Mouse (Mus musculus): Measurements from ENCODE around the gene Cbl. TPM values are rescaled to one million over a fixed set of nuclear protein-coding genes. Genes with fewer than 3 reads are reported as not detected.

Gene Cbl
- polyA plus RNA-seq (2014; fragmentation: Nextera tagmentation; extraction: Ambion mirVana) = 18.1 and 19.9 TPM in 2 replicates

GRCm38 (mm10) chr9:44233802-44234478 lies at the start of gene Cbl:
Gene Cbl, minus strand, starts transcription at chr9:44234049.
- peak within 1 kb of the TSS; percentile 88 for H3K9ac ChIP-seq (ENCODE audit: low read length)
- H3K27me3 ChIP-seq (replicated peaks; ENCODE audit: control insufficient read depth, insufficient read depth, low read length) = no peaks in the 10 kb centered on the region
- no peaks in the 10 kb centered on the region for H3K36me3 ChIP-seq (ENCODE audit: control insufficient read depth, insufficient read depth, low read length)
- peak; percentile 100 for DNase-seq (ENCODE audit: low spot score)
- H3K4me2 ChIP-seq (ENCODE audit: low read length) = peak within 1 kb of the TSS; percentile 78
- H3K9me3 ChIP-seq (ENCODE audit: control insufficient read depth, low read length) = no peaks in the 10 kb centered on the region
- peak; percentile 96 for ATAC-seq (replicated peaks; ENCODE audit: low FRiP score, low TSS enrichment, low read depth)
- under 1% methylated on average over 67 of the region's 76 CpGs for WGBS
- peak within 1 kb of the TSS; percentile 87 for H3K4me3 ChIP-seq (ENCODE audit: low read depth, low read length)
- peak within 1 kb of the TSS; percentile 90 for H3K27ac ChIP-seq (ENCODE audit: low read depth)
- peaks cover 20% of the 10 kb centered on the region for H3K4me1 ChIP-seq (replicated peaks; ENCODE audit: control insufficient read depth, insufficient read depth, low read length)

GRCm38 (mm10) chr9:44283183-44283582 lies 49.3 kb upstream of the Cbl start:
- no peak for ATAC-seq (replicated peaks; ENCODE audit: low FRiP score, low TSS enrichment, low read depth)
- Histone ChIP-seq H3K27me3 (replicated peaks; ENCODE audit: control insufficient read depth, insufficient read depth, low read length) (peaks cover 14% of the 10 kb centered on the region; the same call in 1 of the 2 replicates), H3K4me2 (ENCODE audit: low read length) (no peak overlapping the region), H3K36me3 (ENCODE audit: control insufficient read depth, insufficient read depth, low read length) (peaks cover 3% of the 10 kb centered on the region; the same call in 1 of the 2 replicates), H3K4me3 (ENCODE audit: low read depth, low read length) (no peak overlapping the region), H3K9ac (ENCODE audit: low read length) (no peak overlapping the region), H3K27ac (ENCODE audit: low read depth) (no peak overlapping the region), H3K4me1 (replicated peaks; ENCODE audit: control insufficient read depth, insufficient read depth, low read length) (0 out of 2 replicates have a peak, but pooled peaks cover 2% of the 10 kb centered on the region), H3K9me3 (ENCODE audit: control insufficient read depth, low read length) (no peaks in the 10 kb centered on the region)
- DNase-seq (ENCODE audit: low spot score) = no peak
- WGBS = 56% methylated on average over 5 of the region's 5 CpGs

- 78% methylated on average over 4 of the region's 4 CpGs for WGBS
- ATAC-seq (replicated peaks; ENCODE audit: low FRiP score, low TSS enrichment, low read depth) (no peak), DNase-seq (ENCODE audit: low spot score) (no peak)
- H3K4me2 ChIP-seq (ENCODE audit: low read length) = no peak overlapping the region
- H3K27ac ChIP-seq (ENCODE audit: low read depth) = no peak overlapping the region
- no peaks in the 10 kb centered on the region for H3K27me3 ChIP-seq (replicated peaks; ENCODE audit: control insufficient read depth, insufficient read depth, low read length)
- peaks cover 14% of the 10 kb centered on the region; the same call in 1 of the 2 replicates for H3K4me1 ChIP-seq (replicated peaks; ENCODE audit: control insufficient read depth, insufficient read depth, low read length)
- H3K4me3 ChIP-seq (ENCODE audit: low read depth, low read length) = no peak overlapping the region
- H3K9ac ChIP-seq (ENCODE audit: low read length) = no peak overlapping the region
- H3K36me3 ChIP-seq (ENCODE audit: control insufficient read depth, insufficient read depth, low read length) = no peaks in the 10 kb centered on the region
- H3K9me3 ChIP-seq (ENCODE audit: control insufficient read depth, low read length) = 0 out of 2 replicates have a peak, but pooled peaks cover 4% of the 10 kb centered on the region
These were observed 36.1 kb upstream of the Cbl start for GRCm38 (mm10) chr9:44269973-44270372.

- H3K4me3 ChIP-seq (ENCODE audit: low read depth, low read length) = no peak overlapping the region
- H3K27ac ChIP-seq (ENCODE audit: low read depth) = no peak overlapping the region
- H3K36me3 ChIP-seq (ENCODE audit: control insufficient read depth, insufficient read depth, low read length) = no peaks in the 10 kb centered on the region
- H3K4me2 ChIP-seq (ENCODE audit: low read length) = no peak overlapping the region
- H3K9ac ChIP-seq (ENCODE audit: low read length) = no peak overlapping the region
- peaks cover 14% of the 10 kb centered on the region; the same call in 1 of the 2 replicates for H3K4me1 ChIP-seq (replicated peaks; ENCODE audit: control insufficient read depth, insufficient read depth, low read length)
- ATAC-seq (replicated peaks; ENCODE audit: low FRiP score, low TSS enrichment, low read depth) (no peak), DNase-seq (ENCODE audit: low spot score) (no peak)
- no peaks in the 10 kb centered on the region for H3K27me3 ChIP-seq (replicated peaks; ENCODE audit: control insufficient read depth, insufficient read depth, low read length)
- 0 out of 2 replicates have a peak, but pooled peaks cover 4% of the 10 kb centered on the region for H3K9me3 ChIP-seq (ENCODE audit: control insufficient read depth, low read length)
- 87% methylated on average over 3 of the region's 3 CpGs for WGBS
These were observed 35.2 kb upstream of the Cbl start for GRCm38 (mm10) chr9:44269077-44269476.

GRCm38 (mm10) chr9:44268432-44268831 lies 34.6 kb upstream of the Cbl start, which contains the start of gene Nlrx1:
Gene Nlrx1, minus strand, starts transcription at chr9:44268599.
- ATAC-seq (replicated peaks; ENCODE audit: low FRiP score, low TSS enrichment, low read depth) (peak; percentile 22; the same call in 1 of the 2 replicates), DNase-seq (ENCODE audit: low spot score) (no peak)
- 68% methylated on average over 6 of the region's 6 CpGs for WGBS

GRCm38 (mm10) chr9:44268027-44268360 lies 34.1 kb upstream of the Cbl start:
- no peaks in the 10 kb centered on the region for H3K36me3 ChIP-seq (ENCODE audit: control insufficient read depth, insufficient read depth, low read length)
- H3K27ac ChIP-seq (ENCODE audit: low read depth) = peak overlapping the region; percentile 64
- WGBS = 5% methylated on average over 28 of the region's 28 CpGs
- 0 out of 2 replicates have a peak, but pooled peaks cover 4% of the 10 kb centered on the region for H3K9me3 ChIP-seq (ENCODE audit: control insufficient read depth, low read length)
- peak; percentile 91 for DNase-seq (ENCODE audit: low spot score)
- H3K27me3 ChIP-seq (replicated peaks; ENCODE audit: control insufficient read depth, insufficient read depth, low read length) = no peaks in the 10 kb centered on the region
- peak overlapping the region; percentile 83 for H3K9ac ChIP-seq (ENCODE audit: low read length)
- peaks cover 14% of the 10 kb centered on the region; the same call in 1 of the 2 replicates for H3K4me1 ChIP-seq (replicated peaks; ENCODE audit: control insufficient read depth, insufficient read depth, low read length)
- ATAC-seq (replicated peaks; ENCODE audit: low FRiP score, low TSS enrichment, low read depth) = peak; percentile 78
- H3K4me2 ChIP-seq (ENCODE audit: low read length) = peak overlapping the region; percentile 91
- peak overlapping the region; percentile 48 for H3K4me3 ChIP-seq (ENCODE audit: low read depth, low read length)

More at GRCm38 (mm10) chr9:44268432-44268831, 34.6 kb upstream of the Cbl start, which contains the start of gene Nlrx1:
- no peaks in the 10 kb centered on the region for H3K36me3 ChIP-seq (ENCODE audit: control insufficient read depth, insufficient read depth, low read length)
- no peaks in the 10 kb centered on the region for H3K27me3 ChIP-seq (replicated peaks; ENCODE audit: control insufficient read depth, insufficient read depth, low read length)
- H3K4me1 ChIP-seq (replicated peaks; ENCODE audit: control insufficient read depth, insufficient read depth, low read length) = peaks cover 14% of the 10 kb centered on the region; the same call in 1 of the 2 replicates
- 0 out of 2 replicates have a peak, but pooled peaks cover 4% of the 10 kb centered on the region for H3K9me3 ChIP-seq (ENCODE audit: control insufficient read depth, low read length)
- peak within 1 kb of the TSS; percentile 64 for H3K27ac ChIP-seq (ENCODE audit: low read depth)
- H3K9ac ChIP-seq (ENCODE audit: low read length) = peak within 1 kb of the TSS; percentile 83
- peak within 1 kb of the TSS; percentile 48 for H3K4me3 ChIP-seq (ENCODE audit: low read depth, low read length)
- peak within 1 kb of the TSS; percentile 91 for H3K4me2 ChIP-seq (ENCODE audit: low read length)

- H3K36me3 ChIP-seq (ENCODE audit: control insufficient read depth, insufficient read depth, low read length) = no peaks in the 10 kb centered on the region
- peak overlapping the region; percentile 64 for H3K27ac ChIP-seq (ENCODE audit: low read depth)
- H3K4me2 ChIP-seq (ENCODE audit: low read length) = peak overlapping the region; percentile 91
- ATAC-seq (replicated peaks; ENCODE audit: low FRiP score, low TSS enrichment, low read depth) (peak; percentile 63; the same call in 1 of the 2 replicates), DNase-seq (ENCODE audit: low spot score) (peak; percentile 69)
- WGBS = 12% methylated on average over 23 of the region's 23 CpGs
- H3K9me3 ChIP-seq (ENCODE audit: control insufficient read depth, low read length) = 0 out of 2 replicates have a peak, but pooled peaks cover 4% of the 10 kb centered on the region
- H3K9ac ChIP-seq (ENCODE audit: low read length) = peak overlapping the region; percentile 83
- H3K4me3 ChIP-seq (ENCODE audit: low read depth, low read length) = peak overlapping the region; percentile 48
- peaks cover 14% of the 10 kb centered on the region; the same call in 1 of the 2 replicates for H3K4me1 ChIP-seq (replicated peaks; ENCODE audit: control insufficient read depth, insufficient read depth, low read length)
- no peaks in the 10 kb centered on the region for H3K27me3 ChIP-seq (replicated peaks; ENCODE audit: control insufficient read depth, insufficient read depth, low read length)
These were observed 33.6 kb upstream of the Cbl start for GRCm38 (mm10) chr9:44267319-44268026.

GRCm38 (mm10) chr9:44266478-44267226 lies 32.8 kb upstream of the Cbl start:
- Histone ChIP-seq H3K9ac (ENCODE audit: low read length) (no peak overlapping the region), H3K4me2 (ENCODE audit: low read length) (peak overlapping the region; percentile 91), H3K36me3 (ENCODE audit: control insufficient read depth, insufficient read depth, low read length) (no peaks in the 10 kb centered on the region), H3K9me3 (ENCODE audit: control insufficient read depth, low read length) (0 out of 2 replicates have a peak, but pooled peaks cover 4% of the 10 kb centered on the region), H3K4me3 (ENCODE audit: low read depth, low read length) (0 out of 2 replicates have a peak overlapping the region, but pooled peaks have one; percentile 48), H3K27ac (ENCODE audit: low read depth) (no peak overlapping the region), H3K4me1 (replicated peaks; ENCODE audit: control insufficient read depth, insufficient read depth, low read length) (peaks cover 14% of the 10 kb centered on the region; the same call in 1 of the 2 replicates), H3K27me3 (replicated peaks; ENCODE audit: control insufficient read depth, insufficient read depth, low read length) (no peaks in the 10 kb centered on the region)
- WGBS = 54% methylated on average over 8 of the region's 8 CpGs
- ATAC-seq (replicated peaks; ENCODE audit: low FRiP score, low TSS enrichment, low read depth) (no peak), DNase-seq (ENCODE audit: low spot score) (no peak)

All from intestine, embryonic 14.5 days (tissue).